Mouse (Mus musculus) megakaryocyte-erythroid progenitor cell, adult 5 weeks (primary cell): ENCODE measurements around the gene Mrm1. TPM values are rescaled to one million over a fixed set of nuclear protein-coding genes. Genes with fewer than 3 reads are reported as not detected.

Experiments
- polyA plus RNA-seq: library from polyadenylated mRNA; stranded (reverse); fragments of >175 nt; gene quantifications from 2 replicates; pipeline ENCODE4 v1.2.3, GENCODE M21; 2012

The Mrm1 gene
- polyA plus RNA-seq, result 7.8 and 8.2 TPM in 2 replicates

GRCm38 (mm10) chr11:84818961-84819692, at the start of gene Mrm1:
Gene Mrm1 (minus strand): TSS chr11:84819515.

DNA sequence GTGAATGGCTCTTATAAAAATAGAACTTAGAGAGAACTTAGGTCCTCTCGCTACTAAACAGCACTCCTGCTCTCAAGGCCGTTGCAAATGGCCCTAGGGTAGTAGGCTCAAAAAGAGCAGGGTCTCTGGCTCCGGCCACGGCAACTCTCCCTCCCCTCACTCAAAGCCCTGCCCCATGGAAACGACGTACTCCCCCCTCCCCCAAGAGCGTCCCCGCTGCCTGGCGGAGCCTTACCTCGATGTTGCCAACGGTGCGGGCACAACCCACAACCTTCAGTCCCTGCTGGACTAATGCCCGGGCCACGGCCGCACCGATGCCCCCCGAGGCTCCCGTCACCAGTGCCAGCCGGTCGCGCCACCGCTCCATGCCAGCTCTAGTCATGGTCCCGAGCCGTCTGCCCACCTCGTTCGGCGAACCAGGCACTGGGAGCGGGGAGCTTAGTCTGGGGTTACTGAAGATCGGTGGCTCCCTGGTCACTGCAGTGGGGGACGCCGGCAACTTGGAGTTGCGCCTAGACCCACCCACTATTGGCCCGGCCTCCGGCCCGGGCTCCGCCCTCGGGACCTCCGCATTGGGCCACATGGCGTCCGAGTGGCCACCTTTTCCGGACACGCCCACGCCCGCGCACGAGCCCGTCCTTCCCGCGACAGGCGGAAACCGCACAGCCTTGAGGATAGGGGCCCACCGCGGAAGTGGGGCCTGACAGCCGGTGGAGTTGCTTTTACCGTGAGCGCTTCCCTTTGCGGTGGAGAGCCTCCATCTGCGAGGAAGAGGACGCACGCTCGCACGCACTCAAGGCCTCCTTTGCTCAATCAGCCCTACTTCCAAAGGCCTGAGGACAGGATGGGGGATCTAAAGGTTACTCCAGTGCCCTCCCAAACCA, 9.4 kb upstream of the Mrm1 start, which contains the start of gene Dhrs11:
Gene Dhrs11 (minus strand): TSS at position 479 of the 884 bp plus-strand sequence.

Other genes starting within 250 kb of the Mrm1 start
- 22.0 and 29.9 TPM in 2 replicates for gene Dhrs11, start 9.5 kb upstream of the Mrm1 start, polyA plus RNA-seq
- 78.9 and 124 TPM in 2 replicates for gene Ggnbp2, start 51.3 kb upstream of the Mrm1 start, polyA plus RNA-seq
- gene Myo19, start 60.6 kb upstream of the Mrm1 start, polyA plus RNA-seq, result 17.2 and 19.4 TPM in 2 replicates
- 1.4 and 1.9 TPM in 2 replicates for gene Pigw, start 60.8 kb upstream of the Mrm1 start, polyA plus RNA-seq
- gene Znhit3, start 96.9 kb upstream of the Mrm1 start, polyA plus RNA-seq, result 2.3 and 2.4 TPM in 2 replicates
- gene Car4, start 138.3 kb upstream of the Mrm1 start, polyA plus RNA-seq, result not detected in 2 replicates